Mouse (Mus musculus): ENCODE measurements around the gene Pcbd2. TPM values are rescaled to one million over a fixed set of nuclear protein-coding genes. Genes with fewer than 3 reads are reported as not detected.

The Pcbd2 gene
- polyA plus RNA-seq (2017; shearing (Covaris generic)), result 16.4 TPM

DNA sequence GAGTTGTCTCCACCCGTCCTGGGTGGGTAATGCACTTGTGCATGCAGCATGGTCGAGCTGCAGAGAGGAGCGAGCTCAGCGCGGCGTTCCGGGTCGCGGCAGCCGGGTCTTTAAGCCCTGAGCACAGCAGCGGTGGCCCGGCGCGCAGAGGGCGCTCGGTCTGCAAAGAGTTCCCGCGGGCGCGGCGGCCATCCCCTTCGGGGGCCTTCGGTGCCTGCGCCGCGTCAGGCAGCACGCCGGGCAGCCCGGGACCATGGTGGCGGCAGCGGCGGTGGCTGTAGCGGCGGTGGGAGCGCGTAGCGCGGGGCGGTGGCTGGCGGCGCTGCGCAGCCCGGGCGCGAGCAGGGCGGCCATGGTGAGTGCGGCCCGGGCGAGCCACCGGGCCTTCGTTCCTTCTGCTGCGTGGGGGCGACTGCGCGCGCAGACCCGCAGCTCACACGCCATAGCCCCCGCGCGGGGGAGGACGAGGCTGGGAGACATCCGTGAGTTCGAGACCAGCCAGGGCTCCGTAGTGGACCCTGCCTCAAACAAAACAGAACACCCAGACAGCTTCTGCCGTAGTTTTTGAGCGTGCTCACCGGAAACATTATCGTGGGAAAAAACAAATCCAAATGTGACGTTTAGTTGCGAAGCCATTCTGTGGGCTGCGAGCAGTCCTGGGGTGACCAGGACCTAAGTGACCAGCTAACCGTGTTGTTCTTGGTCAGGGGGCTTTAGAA lies at the start of gene Pcbd2:
Pcbd2 (plus strand) TSS at position 249 of the 719 bp plus-strand sequence.

GRCm38 (mm10) chr13:55692535-55693242 lies 34.5 kb upstream of the Pcbd2 start, which contains the start of gene B230219D22Rik:
Gene B230219D22Rik (plus strand): TSS chr13:55693124.

DNA sequence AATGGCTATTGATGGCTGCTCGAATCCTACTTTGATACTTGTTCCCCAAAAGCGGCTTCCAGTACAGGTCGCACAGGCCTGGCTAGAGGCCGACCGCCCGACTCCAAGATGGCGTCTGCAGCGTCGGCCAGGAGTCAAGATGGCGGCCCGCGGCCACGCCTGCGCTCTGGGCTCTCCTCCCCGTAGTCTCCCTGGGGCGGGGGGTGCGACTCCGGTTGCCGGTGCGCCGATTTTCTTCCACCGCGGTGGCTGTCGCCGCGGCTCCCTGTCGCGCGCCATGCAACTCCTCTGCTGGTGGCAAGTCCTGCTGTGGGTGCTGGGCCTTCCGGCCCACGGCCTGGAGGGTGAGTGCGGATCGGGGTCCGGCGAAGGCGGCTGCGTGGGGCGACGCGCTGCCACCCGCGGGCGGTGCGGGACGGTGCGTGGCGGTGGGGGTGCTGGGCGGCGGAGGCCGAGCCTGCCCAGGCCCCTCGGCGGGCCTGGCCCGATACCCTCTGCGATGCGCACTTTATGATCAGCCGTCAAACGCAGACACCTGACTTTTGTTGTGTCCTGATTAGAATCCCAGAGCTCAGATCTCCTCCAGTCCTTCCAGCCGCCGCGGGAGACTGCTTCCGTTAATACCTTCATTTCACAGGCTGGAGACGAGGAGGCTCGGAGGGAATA lies 12.5 kb upstream of the Pcbd2 start, which contains the start of gene Txndc15:
Txndc15 (plus strand) TSS at position 150 of the 666 bp plus-strand sequence.

DNA sequence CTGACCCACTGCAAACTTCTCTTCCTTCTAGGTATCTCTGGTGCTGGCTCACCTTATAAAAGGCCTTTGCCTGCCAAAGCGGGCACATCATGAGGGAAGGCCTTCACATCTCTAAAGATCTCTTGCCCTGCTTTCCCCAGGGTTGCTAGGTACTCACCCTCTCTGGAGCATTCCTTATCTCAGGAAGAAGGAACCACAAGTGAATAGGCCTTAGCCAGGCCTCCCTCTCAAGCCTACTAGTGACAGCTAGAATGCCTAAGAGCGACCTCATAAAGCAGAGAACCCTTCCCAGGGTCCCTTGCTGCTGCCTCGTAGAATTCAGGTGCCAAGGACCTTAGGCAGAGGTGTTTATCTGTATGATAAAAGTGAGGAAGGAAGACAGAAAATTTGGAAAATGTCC lies 57.1 kb downstream of the Pcbd2 start, which contains the start of gene Catsper3:
Catsper3 (plus strand) TSS at position 301 of the 400 bp plus-strand sequence.

Other genes with a start within 250 kb of the Pcbd2 start
- gene Dbn1, start 239.3 kb upstream of the Pcbd2 start, polyA plus RNA-seq (2017; shearing (Covaris generic)), result not detected
- gene Pdlim7, start 213.7 kb upstream of the Pcbd2 start, polyA plus RNA-seq (2017; shearing (Covaris generic)), result 16.1 TPM
- 2.6 TPM for gene Dok3, start 198.1 kb upstream of the Pcbd2 start, polyA plus RNA-seq (2017; shearing (Covaris generic))
- 101 TPM for gene Ddx41, start 190.7 kb upstream of the Pcbd2 start, polyA plus RNA-seq (2017; shearing (Covaris generic))
- 30.0 TPM for gene Fam193b, start 156.2 kb upstream of the Pcbd2 start, polyA plus RNA-seq (2017; shearing (Covaris generic))
- 296 TPM for gene Tmed9, start 153.6 kb upstream of the Pcbd2 start, polyA plus RNA-seq (2017; shearing (Covaris generic))
- 49.6 TPM for gene B4galt7, start 127.5 kb upstream of the Pcbd2 start, polyA plus RNA-seq (2017; shearing (Covaris generic))
- 36.6 TPM for gene Caml, start 104.4 kb upstream of the Pcbd2 start, polyA plus RNA-seq (2017; shearing (Covaris generic))
- gene Ddx46, start 92.3 kb upstream of the Pcbd2 start, polyA plus RNA-seq (2017; shearing (Covaris generic)), result 68.9 TPM
- gene B230219D22Rik, start 34.2 kb upstream of the Pcbd2 start, polyA plus RNA-seq (2017; shearing (Covaris generic)), result 11.4 TPM
- gene Txndc15, start 12.7 kb upstream of the Pcbd2 start, polyA plus RNA-seq (2017; shearing (Covaris generic)), result 68.3 TPM
- gene Catsper3, start 57.2 kb downstream of the Pcbd2 start, polyA plus RNA-seq (2017; shearing (Covaris generic)), result not detected
- not detected for gene Pitx1, start 108.8 kb downstream of the Pcbd2 start, polyA plus RNA-seq (2017; shearing (Covaris generic))